Mouse (Mus musculus): ENCODE data around the gene Leprot. TPM values are rescaled to one million over a fixed set of nuclear protein-coding genes. Genes with fewer than 3 reads are reported as not detected.
A peak's percentile ranks its signal among the peaks of the same experiment; 100 is the strongest.

The Leprot gene
- total RNA-seq, 2 experiments from 2014 or later, result 29.7 to 31.2 TPM

GRCm38 (mm10) chr4:101664766-101665165, 17.2 kb downstream of the Leprot start:
- DNase-seq, result no peak

GRCm38 (mm10) chr4:101669161-101669560, 21.6 kb downstream of the Leprot start:
- DNase-seq, result no peak

- DNase-seq, result no peak
Measured at GRCm38 (mm10) chr4:101669811-101670210, 22.3 kb downstream of the Leprot start.

GRCm38 (mm10) chr4:101674790-101675189, 27.3 kb downstream of the Leprot start:
- DNase-seq, result no peak

GRCm38 (mm10) chr4:101675726-101676125, 28.2 kb downstream of the Leprot start:
- no peak for DNase-seq

GRCm38 (mm10) chr4:101682620-101683019, 35.1 kb downstream of the Leprot start:
- no peak for DNase-seq

GRCm38 (mm10) chr4:101683086-101683485, 35.6 kb downstream of the Leprot start:
- no peak for DNase-seq

- DNase-seq, result no peak
Measured at GRCm38 (mm10) chr4:101684821-101685220, 37.3 kb downstream of the Leprot start.

- DNase-seq, result no peak
Measured at GRCm38 (mm10) chr4:101686227-101686810, 38.8 kb downstream of the Leprot start.

GRCm38 (mm10) chr4:101689241-101689640, 41.7 kb downstream of the Leprot start:
- no peak for DNase-seq

GRCm38 (mm10) chr4:101689645-101690044, 42.1 kb downstream of the Leprot start:
- no peak for DNase-seq

- peak; percentile 12 for DNase-seq
Measured at GRCm38 (mm10) chr4:101692892-101693291, 45.4 kb downstream of the Leprot start.

- no peak for DNase-seq
Measured at GRCm38 (mm10) chr4:101694529-101694928, 47.0 kb downstream of the Leprot start.

GRCm38 (mm10) chr4:101697236-101697635, 49.7 kb downstream of the Leprot start:
- DNase-seq, result no peak

GRCm38 (mm10) chr4:101699423-101699822, 51.9 kb downstream of the Leprot start:
- DNase-seq, result no peak

GRCm38 (mm10) chr4:101700892-101701640, 53.5 kb downstream of the Leprot start:
- DNase-seq, result no peak

- no peak for DNase-seq
Measured at GRCm38 (mm10) chr4:101705325-101705724, 57.8 kb downstream of the Leprot start.

- no peak for DNase-seq
Measured at GRCm38 (mm10) chr4:101707234-101707633, 59.7 kb downstream of the Leprot start.

- no peak for DNase-seq
Measured at GRCm38 (mm10) chr4:101707953-101708352, 60.4 kb downstream of the Leprot start.

Other genes starting within 250 kb of the Leprot start
- gene Ak4, start 228.4 kb upstream of the Leprot start, total RNA-seq (2021), result 1 to 10 TPM; 7.4 to 8.8 TPM
- gene Dnajc6, start 151.1 kb upstream of the Leprot start, total RNA-seq (2021), result under 1 TPM; 0.73 to 0.90 TPM
- gene Lepr, start 69.7 kb downstream of the Leprot start, total RNA-seq (2021), result 1 to 10 TPM; 3.1 to 7.0 TPM
- gene B020004J07Rik, start 196.3 kb downstream of the Leprot start, total RNA-seq (2021), result not detected
- gene C130073F10Rik, start 246.1 kb downstream of the Leprot start, total RNA-seq (2021), result not detected